Mouse (Mus musculus) large intestine, adult 2 months (tissue): ENCODE measurements around the gene Arl10. TPM values are rescaled to one million over a fixed set of nuclear protein-coding genes. Genes with fewer than 3 reads are reported as not detected.

Experiments used
- DNase-seq: peaks from one replicate; pipeline ENCODE4 v3.0.0-alpha.2; 2012; ENCODE audit warnings: low read depth, low spot score
- WGBS: fragments of 180-500 bp; shearing (Covaris S2); methylation state at CpG from one replicate; pipeline ENCODE4 v1.1.7; 2018; 5-methylcytosine and 5-hydroxymethylcytosine counted together
- polyA plus RNA-seq: library from polyadenylated mRNA; depleted of rRNA; stranded (reverse); fragments of >200 nt; gene quantifications from 2 replicates; pipeline ENCODE4 v1.2.3, GENCODE M21; 2012; rRNA removed

Gene Arl10
- 7.8 and 11.2 TPM in 2 replicates for polyA plus RNA-seq

DNA sequence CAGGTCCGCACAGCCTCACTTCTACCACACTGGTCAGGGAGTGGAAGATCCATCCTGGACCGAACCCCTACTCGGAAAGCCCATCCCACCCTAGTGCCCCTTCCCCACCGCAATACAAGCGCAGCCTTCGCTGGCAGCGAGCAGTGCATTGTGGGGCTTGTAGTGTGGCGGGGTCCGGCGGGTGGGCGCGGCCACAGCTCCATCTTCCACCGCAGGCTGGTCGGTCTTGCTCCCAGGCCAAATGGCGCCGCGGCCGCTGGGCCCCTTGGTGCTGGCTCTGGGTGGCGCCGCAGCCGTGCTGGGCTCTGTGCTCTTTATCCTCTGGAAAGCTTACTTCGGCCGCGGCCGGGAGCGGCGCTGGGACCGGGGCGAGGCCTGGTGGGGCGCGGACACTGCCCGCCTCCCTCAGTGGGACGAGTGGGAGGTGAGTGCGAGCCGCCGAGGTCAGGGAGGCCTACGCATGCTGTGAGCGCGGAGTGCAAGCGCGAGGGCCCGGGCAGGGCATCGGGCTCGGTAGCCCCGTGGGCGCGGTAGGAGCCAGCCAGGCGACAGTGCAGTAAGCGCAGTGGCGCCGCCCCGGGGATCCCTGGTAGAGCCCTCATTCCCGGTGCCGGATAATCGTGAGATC is at the start of gene Arl10:
Gene Arl10, plus strand, starts transcription at position 162 of the 628 bp plus-strand sequence.
- DNase-seq, result no peak
- under 1% methylated on average over 55 of the region's 55 CpGs for WGBS

DNA sequence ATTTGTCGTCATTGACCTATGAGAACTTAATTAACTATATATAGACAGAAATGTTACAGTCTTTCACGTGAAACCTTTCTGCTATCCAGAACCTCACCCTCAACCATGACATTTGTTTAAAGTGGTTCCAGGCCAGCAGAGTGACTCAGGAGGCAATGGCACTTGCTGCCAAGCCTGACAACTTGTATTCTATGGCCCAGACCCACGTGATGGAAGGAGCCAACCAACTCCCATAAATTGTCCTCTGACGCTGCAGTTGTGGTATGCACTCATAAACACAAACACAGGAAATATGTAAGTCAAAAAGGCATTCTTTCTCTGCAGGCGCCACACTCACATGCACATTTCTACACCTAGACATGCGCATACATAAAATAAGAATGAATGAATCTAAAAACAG is 47.7 kb upstream of the Arl10 start:
- DNase-seq, result no peak
- WGBS, result 75% methylated on average over 6 of the region's 6 CpGs

DNA sequence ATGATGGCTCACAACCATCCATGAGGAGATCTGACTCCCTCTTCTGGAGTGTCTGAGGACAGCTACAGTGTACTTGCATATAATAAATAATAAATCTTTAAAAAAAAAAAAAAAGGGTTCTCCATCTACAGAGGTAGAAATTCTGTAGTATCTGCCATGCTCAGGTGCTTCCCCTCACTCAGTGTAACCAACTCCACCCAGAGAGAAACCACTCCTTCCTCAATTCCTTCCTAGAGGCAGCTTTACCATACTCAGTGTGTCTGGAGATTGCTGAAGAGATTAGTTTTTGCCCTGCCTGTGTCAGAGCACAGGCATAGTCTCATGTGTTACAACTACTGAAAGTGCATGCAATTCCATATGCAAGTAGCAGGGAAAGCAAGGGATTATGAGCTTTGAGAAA is 42.7 kb upstream of the Arl10 start:
- no peak for DNase-seq

DNA sequence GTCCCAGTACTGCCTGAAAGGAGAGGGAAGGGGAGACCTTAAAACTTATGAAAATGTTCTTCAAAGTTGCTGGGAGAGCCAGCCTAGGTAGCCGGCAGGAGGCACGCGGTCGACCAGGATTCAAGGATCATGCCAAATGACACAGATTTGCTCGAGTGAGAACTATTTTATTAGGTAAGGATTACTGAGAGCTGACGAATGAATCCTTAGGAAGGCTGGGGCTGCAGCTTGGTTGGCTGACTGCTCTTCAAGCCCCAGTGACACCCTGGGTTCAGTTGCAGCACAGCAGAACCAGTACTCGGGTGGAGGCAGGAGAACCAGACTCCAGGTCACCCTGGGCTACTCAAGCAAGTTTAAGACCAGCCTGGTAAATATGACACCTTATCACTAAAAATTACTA is 26.8 kb upstream of the Arl10 start:
- WGBS, result 76% methylated on average over 7 of the region's 7 CpGs
- no peak for DNase-seq

DNA sequence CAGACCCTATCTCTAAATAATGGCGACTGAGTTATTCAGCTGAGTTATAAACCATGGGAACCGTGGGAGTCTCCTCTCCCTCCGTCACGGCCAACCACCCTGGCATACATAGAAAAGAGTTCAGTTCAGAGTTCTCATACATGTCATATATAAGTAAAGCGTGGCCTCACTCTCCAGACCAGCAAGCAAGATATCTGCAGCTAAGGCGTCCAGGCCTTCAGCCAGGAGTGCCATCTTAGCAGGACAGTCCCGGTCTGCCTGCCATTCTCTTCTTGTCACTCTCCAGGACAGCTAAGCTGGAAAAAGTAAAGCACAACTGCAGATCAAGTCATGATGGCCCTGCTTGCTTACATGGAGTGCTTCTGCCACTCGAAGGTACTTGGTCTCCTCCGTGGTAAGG is 18.6 kb upstream of the Arl10 start:
- DNase-seq, result no peak
- 89% methylated on average over 9 of the region's 9 CpGs for WGBS

DNA sequence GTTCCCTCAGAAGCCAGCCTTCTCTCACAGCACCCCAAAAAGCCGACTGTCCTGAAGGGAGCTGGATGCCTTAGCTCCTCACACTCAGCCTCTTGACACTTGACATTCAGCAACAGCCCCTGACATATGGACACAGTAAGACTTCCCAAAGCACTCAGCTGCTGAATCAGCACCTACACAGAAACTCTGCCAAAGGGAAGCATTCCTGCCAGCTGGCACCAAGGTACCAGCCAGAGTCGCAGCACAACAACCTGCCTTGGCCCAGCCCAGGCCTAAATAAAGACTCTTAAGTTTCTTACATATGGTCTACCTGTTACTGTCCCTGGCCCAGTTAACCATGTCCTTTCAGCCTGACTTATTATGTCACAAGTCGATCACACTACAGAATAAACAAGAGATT is 18.0 kb upstream of the Arl10 start:
- no peak for DNase-seq

DNA sequence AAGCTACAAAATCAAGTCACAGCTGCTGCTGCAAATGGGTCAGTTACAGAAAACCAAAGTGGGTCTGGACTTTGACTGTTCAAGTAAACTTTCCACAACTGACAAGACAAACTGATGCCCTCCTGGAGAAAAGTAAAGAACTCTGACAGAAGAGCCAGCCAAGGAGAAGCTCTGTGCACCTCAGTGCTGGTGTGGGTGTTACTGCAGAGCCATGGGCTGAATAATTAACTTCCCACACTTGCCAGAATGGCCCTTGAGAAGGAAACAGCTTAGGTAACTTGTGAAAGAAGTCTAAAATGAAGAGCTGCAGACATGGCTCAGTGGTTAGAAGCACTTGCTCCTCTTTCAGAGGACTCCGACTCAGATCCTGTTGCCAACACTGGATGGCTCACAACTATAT is 17.2 kb upstream of the Arl10 start:
- WGBS, result 100% methylated on average over 1 of the region's 1 CpGs
- no peak for DNase-seq

More for the DNA sequence above, 18.0 kb upstream of the Arl10 start:
- 74% methylated on average over 3 of the region's 3 CpGs for WGBS

DNA sequence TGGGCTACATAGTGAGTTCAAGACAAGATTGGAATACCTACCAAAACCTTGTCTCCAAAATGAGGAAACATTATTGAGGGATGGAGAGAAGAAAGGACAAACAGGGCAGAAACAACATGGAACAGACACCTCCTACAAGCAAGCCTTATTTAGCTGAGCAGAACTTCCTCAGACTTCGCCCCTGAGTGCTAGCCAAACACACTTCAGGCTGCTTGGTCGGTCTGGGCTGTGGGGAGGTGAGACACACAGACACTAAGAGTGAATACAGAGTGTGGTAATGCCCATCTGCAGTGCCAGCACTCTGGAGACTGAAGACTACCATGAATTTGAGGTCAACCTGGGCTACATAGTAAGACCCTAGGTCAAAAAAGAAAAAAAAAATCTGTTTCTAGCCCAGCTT is 15.2 kb upstream of the Arl10 start:
- 81% methylated on average over 2 of the region's 2 CpGs for WGBS
- no peak for DNase-seq

DNA sequence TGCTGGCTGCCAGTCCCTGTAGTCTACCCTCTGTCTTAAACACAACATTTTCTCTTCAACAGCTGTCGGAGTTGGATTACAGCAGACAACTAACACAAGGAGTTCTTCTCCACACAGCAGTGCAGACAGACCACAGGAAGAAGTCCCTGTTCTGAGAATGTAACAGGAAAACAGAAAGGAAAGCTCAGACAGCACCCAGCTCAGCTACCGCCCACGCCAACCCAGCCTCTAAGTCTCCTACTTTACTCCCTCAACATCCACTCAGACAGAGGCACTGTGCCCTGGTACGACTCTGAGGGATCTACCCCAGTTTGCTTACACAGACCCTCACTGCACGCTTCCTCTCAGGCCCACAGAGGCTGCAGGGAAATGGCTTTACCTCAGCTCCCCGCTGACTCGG is 14.2 kb upstream of the Arl10 start:
- WGBS, result 92% methylated on average over 7 of the region's 7 CpGs
- DNase-seq, result no peak

DNA sequence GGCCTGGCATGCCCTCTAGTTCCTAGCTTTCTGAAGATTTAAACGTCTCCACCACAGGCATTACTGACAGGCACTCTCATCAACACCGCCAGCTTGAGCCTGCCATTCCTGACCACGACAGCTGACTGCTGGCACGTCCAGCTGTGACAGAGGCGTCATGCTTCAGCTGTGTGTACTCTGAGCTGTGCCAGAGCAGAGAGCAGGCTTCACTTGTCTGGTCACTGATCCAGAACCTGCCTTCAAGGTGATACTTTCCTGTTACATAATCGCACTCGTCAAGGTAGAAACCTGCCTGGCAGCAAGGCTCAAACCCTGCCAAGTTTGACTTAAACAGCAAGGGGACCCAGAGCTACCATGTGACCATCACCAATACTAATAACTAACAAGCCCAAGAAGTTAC is 12.3 kb upstream of the Arl10 start:
- WGBS, result 70% methylated on average over 7 of the region's 7 CpGs

DNA sequence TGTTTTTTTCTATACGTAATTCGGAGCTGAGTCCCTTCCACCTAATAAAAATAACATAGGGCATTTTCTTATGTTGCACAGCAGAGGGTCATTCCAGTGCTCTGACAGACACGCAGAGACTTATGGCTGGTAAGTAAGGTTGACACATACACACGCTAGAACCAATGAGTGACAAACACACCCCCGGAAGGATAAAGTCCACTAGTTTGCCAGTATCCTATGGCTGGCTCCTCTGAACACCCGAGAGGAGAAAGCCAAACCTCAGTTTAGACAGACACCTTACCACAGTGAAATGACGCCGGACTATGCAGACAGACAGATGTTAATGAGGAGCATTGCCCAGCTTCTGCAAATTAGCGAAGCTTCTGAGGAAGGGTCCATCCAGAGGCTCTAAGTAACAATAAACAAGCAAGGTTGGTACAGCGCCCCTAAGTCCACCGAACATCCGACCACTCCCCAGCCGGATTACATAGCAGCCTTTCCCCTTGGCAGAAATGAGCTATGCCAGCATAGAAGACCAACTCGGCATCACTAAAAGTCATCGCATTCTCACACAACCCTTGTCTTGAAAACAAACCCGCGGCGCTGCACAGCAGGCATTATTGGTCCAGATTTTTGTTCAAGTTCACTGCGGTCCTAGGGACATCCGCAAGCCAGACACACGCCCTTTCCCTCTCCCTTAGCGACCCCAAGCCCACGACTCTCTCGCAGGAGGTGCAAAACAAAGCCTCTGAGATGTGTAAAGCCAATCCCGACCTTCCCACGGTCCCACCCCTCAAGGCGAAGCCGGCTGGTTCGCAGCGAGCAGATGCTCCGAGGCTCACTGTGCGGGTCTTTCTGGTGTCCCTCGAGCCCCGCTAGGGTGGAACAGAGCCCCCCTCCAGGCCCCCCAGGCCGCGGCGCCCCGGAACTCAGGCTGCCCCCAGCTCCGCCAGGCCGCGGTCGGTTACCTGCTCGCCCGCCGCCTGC is 10.3 kb upstream of the Arl10 start:
- 4% methylated on average over 45 of the region's 45 CpGs for WGBS
- DNase-seq, result no peak

More for the DNA sequence above, 12.3 kb upstream of the Arl10 start:
- no peak for DNase-seq

DNA sequence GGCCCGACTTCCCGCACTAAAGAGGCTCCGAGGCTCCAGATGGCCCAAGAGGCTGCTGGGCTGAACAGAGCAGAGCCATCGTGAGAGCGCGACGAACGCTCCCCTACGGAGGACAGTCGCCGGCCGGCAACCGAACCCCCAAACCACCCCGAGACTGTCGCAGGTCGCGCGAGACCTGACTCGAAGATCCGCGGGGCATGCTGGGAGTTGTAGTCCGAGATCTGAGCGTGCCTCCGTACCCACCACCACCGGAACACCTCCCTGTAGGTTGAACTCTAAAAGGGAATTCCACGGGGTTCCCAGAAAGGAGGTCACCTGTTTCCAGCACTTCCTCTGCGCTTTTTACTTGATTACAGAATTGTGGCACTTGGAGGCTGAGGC is 9.6 kb upstream of the Arl10 start, which contains the start of gene 4833439L19Rik:
Gene 4833439L19Rik, minus strand, starts transcription at position 235 of the 381 bp plus-strand sequence.
- under 1% methylated on average over 27 of the region's 27 CpGs for WGBS
- peak; percentile 97 for DNase-seq

DNA sequence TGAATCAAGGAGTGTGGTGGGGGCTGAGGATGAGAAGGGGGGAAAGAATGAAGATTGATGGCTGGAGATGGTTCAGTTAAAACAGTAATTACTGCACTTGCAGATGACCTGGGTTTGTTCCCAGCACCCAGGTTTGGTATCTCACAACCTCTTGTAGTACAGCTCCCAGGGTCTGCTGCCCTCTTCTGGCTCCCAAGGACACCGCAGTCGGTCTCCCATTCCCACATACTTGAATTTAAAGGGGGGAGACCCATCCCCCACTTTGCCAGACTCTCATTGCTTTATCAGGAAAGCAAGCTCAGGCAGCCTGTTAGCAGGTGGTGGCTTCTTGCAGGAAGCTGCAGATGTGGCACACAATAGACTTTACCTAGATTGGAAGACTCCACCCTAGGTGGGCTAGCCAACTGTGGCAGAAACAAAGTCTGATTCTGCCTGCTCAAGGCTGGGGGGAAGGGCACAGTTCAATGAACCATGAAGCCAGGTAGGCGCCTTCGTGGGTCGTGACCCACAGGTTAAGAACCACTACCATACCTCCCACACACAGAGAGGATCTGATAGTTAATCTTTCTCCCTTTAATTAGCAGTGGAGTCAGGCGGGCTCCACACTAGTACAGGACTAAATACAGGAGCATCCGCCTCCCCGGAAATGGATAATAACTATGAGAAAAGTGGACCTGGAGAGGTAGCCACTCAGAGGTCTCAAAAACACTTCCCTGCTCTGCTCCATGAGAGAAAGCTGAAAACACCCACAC is 9.0 kb upstream of the Arl10 start:
- DNase-seq, result no peak
- WGBS, result 34% methylated on average over 8 of the region's 8 CpGs

DNA sequence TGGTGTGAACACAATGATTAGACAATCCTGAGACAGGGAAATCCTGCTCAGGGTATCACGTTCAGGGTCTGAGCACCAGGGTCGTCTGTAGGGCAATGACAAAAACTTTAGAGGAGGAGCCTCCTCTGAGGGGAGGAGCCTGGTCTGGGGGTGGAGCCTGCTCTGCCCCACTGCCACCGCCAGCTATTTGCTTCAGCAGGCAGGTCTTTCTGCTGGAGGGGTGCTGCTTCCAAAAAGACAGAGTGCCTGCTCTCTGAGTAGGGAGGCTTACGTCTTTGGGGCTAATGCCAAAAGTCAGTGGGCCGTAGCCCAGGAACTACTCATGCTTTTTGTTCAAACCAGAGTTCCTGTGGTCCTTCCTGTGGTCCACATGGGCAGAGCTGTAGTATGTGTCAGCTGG is 6.4 kb upstream of the Arl10 start:
- 70% methylated on average over 5 of the region's 5 CpGs for WGBS
- no peak for DNase-seq

DNA sequence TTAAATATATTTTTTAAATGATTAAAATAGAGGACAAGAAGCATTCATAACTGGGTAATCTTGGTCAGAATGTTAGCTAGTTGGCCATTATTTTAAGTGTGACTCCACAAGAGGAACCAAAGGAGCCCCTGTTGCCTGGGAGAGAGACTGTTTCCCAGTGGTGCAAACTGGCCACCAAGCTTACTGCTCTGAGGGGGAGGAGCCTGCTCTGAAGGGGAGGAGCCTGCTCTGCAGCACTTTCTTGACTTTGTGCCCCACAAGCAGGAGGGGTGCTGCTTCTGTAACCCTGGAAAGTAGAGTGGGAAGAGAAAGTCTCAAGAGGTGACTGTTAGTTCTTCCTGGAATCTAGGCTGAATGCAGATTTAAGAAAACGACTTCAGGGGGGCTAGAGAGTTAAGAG is 5.5 kb upstream of the Arl10 start:
- no peak for DNase-seq
- 62% methylated on average over 1 of the region's 1 CpGs for WGBS

DNA sequence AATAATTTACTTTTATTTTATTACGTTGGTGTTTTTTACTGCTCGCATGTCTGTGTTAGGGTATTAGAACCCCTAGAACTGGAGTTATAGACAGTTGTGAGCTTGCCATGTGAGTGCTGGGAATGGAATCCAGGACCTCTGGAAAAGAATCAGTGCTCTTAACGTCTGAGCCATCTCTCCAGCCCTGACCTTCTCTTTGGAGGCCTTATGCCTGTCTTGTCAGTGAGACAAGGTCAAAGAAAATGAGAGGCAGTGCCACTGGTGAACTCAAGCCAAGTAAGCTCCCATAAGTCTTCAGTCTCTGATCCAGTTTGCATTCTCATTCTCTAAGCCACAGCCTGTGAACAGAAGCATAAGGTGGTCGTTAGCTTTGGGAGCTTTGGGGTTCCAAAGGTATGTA is 4.1 kb upstream of the Arl10 start:
- DNase-seq, result no peak
- 81% methylated on average over 4 of the region's 4 CpGs for WGBS

DNA sequence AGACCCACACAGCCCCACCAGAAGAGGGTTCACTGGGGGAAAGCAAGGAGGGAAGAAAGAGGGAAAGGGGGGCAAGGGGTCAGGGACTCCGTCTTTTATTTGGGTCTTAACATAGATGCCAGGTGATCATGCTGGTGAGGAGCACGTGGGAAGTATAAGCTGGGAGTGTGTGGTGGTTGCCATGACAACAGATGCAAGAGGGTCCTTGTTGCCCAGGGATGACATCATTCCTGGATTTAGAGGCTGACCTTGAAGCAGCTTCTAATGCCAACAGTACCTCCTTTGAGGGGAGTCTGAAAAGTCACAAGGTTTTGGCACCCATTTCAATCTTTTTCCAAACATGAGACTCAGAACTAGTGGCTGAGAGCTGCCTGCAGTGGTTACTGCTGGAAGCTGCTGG is 3.2 kb upstream of the Arl10 start:
- DNase-seq, result no peak
- 66% methylated on average over 2 of the region's 2 CpGs for WGBS

DNA sequence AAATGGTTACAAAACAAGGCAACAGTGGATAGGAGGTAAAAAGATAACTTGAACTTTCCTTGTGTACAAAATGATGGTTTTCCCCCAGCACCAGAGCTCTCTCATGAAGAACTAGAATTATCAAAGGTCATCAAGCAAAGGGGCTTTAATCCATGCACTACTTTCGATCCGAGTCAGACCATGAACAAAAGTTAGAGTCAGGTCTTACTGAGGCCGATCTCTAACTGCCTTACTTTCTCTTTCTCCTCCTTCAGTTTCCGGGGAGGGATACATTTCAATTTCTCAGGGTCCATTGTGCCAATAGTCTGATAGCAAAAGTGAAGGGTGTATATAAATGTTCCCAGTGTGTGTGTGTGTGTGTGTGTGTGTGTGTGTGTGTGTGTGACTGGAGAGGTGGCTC is 2.2 kb upstream of the Arl10 start:
- DNase-seq, result no peak
- 89% methylated on average over 4 of the region's 4 CpGs for WGBS

DNA sequence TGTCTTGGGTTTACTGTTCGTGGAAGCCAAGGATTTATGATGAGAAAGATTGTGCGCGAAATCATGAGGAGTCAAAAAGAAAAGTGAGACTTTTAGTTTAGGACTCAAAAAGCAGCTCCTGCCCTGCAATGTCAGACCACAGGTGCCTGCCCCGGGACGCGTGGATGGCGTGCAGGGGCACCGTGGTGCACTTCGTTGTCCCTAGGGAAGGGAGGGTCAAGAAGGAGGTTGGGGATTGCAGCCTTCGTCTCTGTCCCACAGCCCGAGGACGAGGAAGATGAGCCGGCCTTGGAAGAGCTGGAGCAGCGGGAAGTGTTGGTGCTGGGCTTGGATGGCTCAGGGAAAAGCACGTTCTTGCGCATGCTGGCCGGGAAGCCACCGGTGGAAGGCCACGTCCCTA is 674 bp downstream of the Arl10 start:
- WGBS, result 1% methylated on average over 19 of the region's 19 CpGs
- DNase-seq, result no peak
